Mouse (Mus musculus) megakaryocyte, embryonic 14.5 days (primary cell): Measurements from ENCODE around the gene Babam2.

Experiments used
- FLI1 ChIP-seq: IDR thresholded peaks from 2 replicates; pipeline ENCODE4 v1.6.1; 2012; ENCODE audit warnings: low read length, inconsistent platforms, mixed read lengths
- GATA1 ChIP-seq: IDR thresholded peaks from 3 replicates; pipeline ENCODE4 v1.6.1; 2012; ENCODE audit warnings: mixed read lengths, low read length, inconsistent platforms, borderline replicate concordance

GRCm38 (mm10) chr5:32000076-32000475, 302.6 kb downstream of the Babam2 start:
- TF ChIP-seq GATA1 (no peak), FLI1 (no peak)
